Mouse (Mus musculus): ENCODE measurements around the gene Clmp.
"Not testable (repeated sequence)": the region's sequence is repeated elsewhere in the genome, so short reads cannot be mapped to it uniquely, and the experiment has no call there.

Clmp gene

DNA sequence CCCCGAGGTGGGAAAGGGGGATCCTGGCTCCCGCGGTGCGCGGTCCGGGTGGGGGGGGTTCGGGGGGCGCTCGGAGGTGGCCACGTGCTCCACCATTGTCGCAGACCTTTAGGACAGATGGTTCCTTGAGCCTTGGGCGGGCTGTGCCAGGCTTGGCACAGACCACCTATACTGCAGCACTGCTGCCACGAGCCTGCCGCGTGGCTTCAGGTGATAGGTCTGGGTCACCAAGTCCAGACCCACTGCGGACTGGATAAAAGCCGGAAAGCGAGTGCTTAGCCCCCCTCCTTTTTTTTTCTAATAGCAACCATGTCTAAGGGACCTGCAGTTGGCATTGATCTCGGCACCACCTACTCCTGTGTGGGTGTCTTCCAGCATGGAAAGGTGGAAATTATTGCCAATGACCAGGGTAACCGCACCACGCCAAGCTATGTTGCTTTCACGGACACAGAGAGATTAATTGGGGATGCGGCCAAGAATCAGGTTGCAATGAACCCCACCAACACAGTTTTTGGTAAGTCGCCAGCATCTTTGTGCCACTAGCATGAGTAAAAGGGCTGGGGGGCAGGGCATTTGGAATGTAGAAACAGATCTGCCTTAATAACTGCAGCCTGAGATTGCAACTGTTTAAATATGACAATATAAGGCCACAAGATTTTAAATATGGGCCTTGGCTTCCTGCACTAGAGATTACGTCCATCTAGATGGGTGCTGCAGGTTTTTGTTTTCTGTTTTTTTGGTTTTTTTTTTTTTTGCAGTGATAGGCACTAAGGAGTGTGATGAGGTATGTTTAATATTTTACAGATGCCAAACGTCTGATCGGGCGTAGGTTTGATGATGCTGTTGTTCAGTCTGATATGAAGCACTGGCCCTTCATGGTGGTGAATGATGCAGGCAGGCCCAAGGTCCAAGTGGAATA lies 116.1 kb downstream of the Clmp start:
- DNase-seq (ENCODE audit: low spot score) = not testable (repeated sequence)

DNA sequence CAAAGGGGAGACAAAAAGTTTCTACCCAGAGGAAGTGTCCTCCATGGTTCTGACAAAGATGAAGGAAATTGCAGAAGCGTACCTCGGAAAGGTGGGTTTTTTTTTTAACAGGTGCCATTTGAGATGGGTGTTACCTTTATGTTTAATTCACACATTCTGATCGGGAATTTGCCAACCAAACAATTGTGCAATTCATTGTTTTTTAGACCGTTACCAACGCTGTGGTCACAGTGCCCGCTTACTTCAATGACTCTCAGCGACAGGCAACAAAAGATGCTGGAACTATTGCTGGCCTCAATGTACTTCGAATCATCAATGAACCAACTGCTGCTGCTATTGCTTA lies 116.7 kb downstream of the Clmp start:
- not testable (repeated sequence) for DNase-seq (ENCODE audit: low spot score)

DNA sequence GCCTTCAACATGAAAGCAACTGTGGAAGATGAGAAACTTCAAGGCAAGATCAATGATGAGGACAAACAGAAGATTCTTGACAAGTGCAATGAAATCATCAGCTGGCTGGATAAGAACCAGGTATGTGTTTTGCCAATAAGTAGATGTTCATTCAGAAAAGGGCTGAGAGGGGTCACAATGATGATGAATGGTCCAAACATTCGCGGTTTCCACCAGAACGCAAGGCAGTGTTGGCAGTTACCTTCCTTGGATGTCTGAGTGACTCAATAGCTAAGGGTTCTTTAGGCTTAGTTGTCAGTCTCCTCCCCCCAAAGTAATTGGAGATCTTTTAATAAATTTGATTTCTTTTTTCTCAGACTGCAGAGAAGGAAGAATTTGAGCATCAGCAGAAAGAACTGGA lies 118.8 kb downstream of the Clmp start:
- not testable (repeated sequence) for DNase-seq (ENCODE audit: low spot score)

DNA sequence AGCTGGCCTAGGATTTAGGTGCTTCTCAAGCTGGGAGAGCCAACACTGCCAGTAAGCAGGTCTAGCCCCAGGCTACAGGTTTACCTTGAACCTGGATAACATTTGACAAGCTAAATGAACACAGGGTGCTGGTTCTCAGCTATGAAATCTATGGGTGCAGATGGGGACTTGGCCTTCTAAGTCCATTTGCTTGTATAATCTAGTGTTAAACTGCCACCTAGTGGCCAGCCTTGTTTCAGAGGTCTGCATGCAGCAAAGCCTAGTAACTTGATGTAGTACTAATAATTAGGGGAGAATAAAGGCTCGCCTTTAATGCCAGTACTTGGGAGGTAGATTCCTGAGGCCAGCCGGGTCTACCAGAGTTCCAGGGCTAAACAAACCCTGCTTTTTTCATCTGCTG lies 119.5 kb downstream of the Clmp start:
- DNase-seq (ENCODE audit: low spot score) = peak; percentile 88

DNA sequence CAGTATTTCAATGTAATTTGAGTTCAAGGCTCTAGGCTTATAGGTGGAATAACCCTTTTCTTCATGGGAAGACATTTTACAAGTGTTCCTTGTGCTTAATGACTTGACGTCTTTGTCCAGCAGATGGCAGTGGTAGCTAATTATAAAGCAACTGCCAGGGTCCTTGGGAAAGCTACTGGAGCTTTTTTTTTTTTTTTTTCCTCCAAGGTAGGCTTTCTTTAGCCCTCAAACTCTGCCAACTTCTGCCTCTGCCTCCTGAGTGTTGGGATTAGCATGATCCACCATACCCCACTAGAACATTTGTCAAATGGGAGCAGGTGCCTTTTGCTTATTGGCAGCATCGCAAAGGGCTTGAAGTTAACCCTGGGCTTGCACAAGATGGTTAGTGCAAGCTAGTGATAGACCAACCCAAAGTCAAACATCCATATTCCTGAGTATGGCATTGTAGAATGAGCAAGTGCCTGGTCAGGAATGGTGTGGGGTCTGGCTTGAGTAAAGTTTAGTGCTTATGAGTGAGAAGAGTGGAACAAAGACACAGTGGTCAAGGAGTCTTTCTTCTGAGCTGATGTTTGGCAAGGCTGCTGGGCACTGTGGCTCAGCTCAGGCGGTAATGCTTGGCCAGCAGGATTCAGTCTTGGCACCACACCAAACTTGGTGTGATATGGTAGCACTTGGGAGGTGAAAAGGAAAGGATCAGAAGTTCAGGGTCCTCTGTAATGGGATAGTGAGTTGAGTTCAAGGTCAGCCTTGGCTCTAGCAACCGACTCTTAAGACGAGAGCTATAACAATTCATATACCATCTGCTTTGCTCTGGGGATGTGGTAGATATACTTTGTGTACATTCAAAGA lies 120.9 kb downstream of the Clmp start:
- peak; percentile 56 for DNase-seq (ENCODE audit: low spot score)

DNA sequence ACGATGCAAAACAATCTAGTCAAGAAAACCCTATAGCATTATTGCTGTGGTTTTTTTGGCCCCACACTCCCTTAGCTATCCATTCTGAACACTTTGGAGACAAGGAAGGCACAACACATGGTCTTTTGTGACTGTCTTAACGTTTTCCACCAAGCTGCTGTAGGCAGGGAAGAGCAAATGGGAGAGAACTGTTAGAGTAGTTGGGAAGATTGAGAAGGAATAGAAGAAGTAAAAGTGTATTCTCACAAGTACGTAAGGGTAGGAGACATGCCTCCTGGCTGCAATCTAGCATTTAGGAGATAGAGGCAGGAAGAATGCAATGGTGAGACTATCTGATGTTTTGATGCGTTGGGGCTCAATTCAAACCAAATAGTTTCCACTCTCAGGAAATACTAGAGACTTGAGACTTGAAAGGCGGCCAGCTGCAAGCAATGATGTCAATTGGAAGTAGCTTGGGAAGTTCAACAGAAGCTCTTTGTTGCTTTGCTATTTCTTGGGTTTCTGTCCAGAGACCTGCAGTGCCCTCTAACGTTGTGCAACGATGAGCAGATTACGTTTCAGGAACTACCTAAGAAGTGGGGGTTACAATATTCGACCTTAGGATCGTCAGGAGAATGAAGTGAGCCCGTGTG lies 121.6 kb downstream of the Clmp start:
- DNase-seq (ENCODE audit: low spot score) = no peak

DNA sequence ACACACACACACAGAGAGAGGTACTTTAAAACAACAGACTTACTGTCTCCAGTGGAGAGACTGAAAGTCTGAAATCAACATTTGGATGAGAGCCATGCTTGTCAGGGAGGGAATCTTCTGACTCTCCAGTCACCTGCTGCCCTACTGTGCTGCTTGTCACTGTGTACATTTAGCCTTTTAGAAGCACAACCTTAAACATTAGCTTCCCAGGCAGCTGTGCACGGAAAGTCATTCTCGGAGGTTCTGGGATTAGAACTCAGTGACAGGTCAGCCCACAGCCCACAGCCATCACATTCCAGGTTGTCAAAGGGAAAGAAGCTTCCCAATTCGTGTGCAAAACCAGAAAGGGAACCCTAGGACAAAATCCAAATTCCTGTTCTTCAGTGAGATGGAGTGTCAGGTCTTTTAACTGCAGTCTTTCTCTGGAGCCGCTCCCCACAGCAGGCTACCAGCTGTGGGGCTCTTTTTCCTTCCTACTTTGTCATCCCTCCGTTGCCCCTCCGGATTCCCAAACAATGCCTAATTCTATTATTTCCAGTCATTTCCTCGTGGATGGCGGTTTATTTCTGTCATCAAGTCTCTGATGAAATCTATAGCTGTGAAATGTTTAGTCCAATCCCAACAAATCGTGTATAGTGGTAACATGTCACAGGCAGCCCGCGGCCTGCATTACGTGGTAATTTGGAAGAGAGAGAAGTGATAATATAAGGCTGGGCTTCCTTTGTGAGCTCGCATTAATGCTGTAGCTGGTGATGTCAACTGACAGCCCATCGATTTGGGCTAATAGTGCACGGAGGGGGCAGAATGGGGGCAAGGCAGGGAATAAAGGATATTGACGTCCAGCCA lies 122.5 kb downstream of the Clmp start:
- peak; percentile 55 for DNase-seq (ENCODE audit: low spot score)

DNA sequence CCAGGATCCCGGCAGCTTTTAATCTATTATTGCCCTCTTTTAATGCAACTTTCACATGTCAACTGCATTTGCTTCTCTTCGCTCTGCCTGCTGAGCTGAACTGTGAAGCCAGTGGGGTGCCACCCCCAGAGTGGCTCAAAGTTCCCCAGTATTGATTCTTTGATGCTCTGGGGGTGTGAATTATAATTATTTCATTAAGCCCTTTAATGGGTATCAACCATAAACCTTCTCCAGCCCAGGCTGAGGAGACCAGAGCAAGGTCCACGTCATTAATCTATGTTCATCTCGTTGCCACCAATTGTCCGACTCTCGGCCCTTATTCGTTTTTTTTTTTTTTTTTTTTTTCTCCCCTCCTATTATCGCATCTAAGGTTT lies 123.1 kb downstream of the Clmp start:
- DNase-seq (ENCODE audit: low spot score) = no peak

DNA sequence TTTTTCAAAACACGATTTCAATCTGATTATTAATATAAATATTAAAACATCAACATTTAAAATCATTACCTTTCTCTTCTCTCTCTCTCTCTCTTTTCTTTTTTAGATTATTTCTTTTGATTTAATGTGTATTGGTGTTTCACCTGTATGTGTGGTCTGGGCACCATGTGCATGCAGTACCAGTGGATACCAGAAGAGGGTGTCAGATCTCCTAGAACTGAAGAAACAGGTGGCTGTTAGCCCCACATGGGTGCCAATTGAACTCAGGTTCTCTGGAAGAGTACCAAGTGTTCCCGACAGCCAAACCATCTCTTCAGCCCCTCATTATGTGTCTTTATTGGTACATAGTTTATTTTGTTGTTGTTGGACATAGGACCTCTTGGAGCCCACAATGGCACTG lies 126.1 kb downstream of the Clmp start:
- peak; percentile 44 for DNase-seq (ENCODE audit: low spot score)

DNA sequence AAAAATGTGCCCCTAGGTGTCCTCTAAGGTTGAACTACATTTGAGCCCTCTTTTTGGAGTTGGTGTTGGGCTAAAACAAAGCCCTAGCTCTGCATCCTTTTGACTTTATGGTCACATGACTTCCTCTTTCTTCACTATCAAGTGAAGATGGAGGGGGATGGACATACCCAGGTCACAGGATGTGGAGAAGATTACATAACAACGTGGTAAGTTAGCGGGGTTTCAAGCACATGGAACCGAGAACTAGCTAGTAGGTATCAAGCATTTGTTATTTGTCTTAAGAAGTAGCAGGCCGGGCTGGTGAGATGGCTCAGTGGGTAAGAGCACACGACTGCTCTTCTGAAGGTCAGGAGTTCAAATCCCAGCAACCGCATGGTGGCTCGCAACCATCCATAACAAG lies 128.3 kb downstream of the Clmp start:
- DNase-seq (ENCODE audit: low spot score) = no peak

DNA sequence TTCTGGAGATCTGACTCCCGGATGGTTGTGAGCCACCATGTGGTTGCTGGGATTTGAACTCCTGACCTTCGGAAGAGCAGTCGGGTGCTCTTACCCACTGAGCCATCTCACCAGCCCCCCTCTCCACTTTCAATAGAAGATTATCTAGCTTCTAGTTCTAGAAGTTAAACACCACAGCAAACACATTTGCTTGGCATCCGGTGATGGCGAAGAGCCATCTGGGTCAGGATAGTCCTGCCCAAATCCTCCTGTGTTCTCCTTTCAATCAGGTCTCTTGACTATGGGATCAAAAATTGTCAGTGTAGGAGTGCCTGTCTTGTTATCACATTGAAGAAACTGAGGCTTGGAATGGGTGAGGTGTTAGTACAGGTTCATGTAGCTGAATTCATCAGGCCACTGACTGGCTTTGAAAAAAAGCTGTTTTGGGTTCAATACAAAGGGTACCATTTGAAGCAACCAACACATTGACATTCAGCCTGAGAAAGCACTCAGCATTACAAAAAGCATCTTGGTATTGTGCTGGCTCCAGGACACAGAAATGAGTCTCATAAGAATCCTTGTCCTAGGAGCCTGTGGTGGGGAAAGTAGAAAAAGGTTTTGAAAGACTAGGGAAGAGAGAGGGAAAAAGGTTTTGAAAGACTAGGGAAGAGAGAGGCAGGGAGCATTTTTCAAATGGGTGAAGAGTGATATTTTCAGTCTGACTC lies 131.7 kb downstream of the Clmp start:
- DNase-seq (ENCODE audit: low spot score) = no peak

DNA sequence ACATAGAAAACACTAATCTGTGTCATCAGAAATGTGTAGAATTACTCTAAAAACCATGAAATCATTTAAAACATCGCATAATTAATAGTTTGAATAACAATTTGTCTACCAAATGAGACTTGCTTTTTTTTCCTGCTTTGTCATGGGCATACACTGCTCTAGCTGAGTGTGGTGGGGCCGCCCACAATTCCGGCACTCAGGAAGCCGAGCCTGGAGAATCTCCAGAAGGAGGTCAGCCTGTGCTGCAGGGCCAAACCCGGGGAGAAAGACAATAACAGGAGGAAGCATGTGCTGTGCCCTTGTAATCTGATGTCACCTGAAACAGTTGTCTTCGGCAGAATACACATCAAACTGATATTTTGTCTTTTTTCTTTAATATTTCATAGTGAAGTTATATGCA lies 139.8 kb downstream of the Clmp start:
- no peak for DNase-seq (ENCODE audit: low spot score)

DNA sequence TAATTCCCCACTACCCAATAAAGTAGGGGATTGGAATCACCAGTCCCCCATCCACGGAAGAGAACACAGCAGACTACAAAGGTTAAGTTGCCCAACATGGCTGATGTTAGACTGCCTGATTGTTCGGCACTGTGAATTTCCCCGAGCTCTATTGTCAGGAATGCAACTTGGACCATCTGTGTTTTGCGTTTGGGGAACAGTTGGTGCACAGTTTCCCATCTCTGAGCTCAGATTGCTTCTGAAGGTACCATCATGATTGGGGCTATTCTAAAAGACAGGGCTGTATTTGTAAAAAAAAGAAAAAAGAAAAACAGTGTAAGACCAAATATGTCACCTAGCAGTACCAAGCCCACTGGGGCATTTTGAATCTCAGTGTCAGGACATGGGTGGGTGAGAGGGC lies 141.6 kb downstream of the Clmp start:
- no peak for DNase-seq (ENCODE audit: low spot score)

DNA sequence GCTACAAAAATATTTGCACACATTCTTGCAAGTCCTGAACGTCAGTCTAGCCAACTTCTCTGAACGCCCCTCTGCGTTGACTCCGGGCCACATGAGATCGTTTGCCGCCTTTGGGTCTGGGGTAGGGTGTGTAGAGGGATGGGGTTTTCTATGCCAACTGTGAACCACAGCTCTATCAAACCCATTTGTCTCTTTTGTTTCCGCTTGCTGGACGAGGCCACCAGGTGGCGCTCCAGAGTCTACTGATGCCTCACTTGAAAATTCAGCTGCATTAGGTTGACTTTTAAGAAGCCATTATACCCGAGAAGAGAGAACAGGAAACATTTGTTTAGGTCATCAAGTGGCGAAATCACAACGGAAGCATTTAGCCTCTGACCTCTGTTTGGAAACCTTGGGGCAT lies 148.8 kb downstream of the Clmp start:
- DNase-seq (ENCODE audit: low spot score) = peak; percentile 90
